Mouse (Mus musculus) CH12F3 (cell line): ENCODE results near the gene Rassf6.

Experiments used
- in situ Hi-C: fragments of 300-500 bp; cut with MboI; formaldehyde crosslinking; loops from 2 replicates; pipeline ENCODE4 v1.14.3; 2020; ENCODE audit warnings: low sequenced_read_pairs

The Rassf6 gene

GRCm38 (mm10) chr5:90582179-90582578, 58.3 kb downstream of the Rassf6 start:
- in situ Hi-C loops: no loop called here

GRCm38 (mm10) chr5:90579556-90579955, 60.9 kb downstream of the Rassf6 start:
- in situ Hi-C loops: no loop called here

GRCm38 (mm10) chr5:90577751-90578150, 62.7 kb downstream of the Rassf6 start:
- in situ Hi-C loops: no loop called here

- in situ Hi-C loops: no loop called here
Observed at GRCm38 (mm10) chr5:90571216-90571615, 69.2 kb downstream of the Rassf6 start.

- in situ Hi-C loops: no loop called here
Observed at GRCm38 (mm10) chr5:90568338-90568737, 72.1 kb downstream of the Rassf6 start.

GRCm38 (mm10) chr5:90567788-90568187, 72.7 kb downstream of the Rassf6 start:
- in situ Hi-C loops: no loop called here

- in situ Hi-C loops: no loop called here
Observed at GRCm38 (mm10) chr5:90565205-90565604, 75.3 kb downstream of the Rassf6 start.

- in situ Hi-C loops: no loop called here
Observed at GRCm38 (mm10) chr5:90564161-90564560, 76.3 kb downstream of the Rassf6 start.

- in situ Hi-C loops: no loop called here
Observed at GRCm38 (mm10) chr5:90562880-90563279, 77.6 kb downstream of the Rassf6 start.

- in situ Hi-C loops: no loop called here
Observed at GRCm38 (mm10) chr5:90561721-90562275, 78.7 kb downstream of the Rassf6 start.

GRCm38 (mm10) chr5:90560743-90561142, 79.7 kb downstream of the Rassf6 start, which contains the start of gene 5830473C10Rik:
5830473C10Rik (plus strand) TSS chr5:90561107.
- in situ Hi-C loops: no loop called here

GRCm38 (mm10) chr5:90556052-90556451, 84.4 kb downstream of the Rassf6 start:
- in situ Hi-C loops: no loop called here
